Mouse (Mus musculus) left cerebral cortex, postnatal 25 days (tissue): ENCODE measurements around the gene Aoc3. TPM values are rescaled to one million over a fixed set of nuclear protein-coding genes. Genes with fewer than 3 reads are reported as not detected.
A peak's percentile ranks its signal among the peaks of the same experiment; 100 is the strongest.

Source experiments
- DNase-seq, 2 experiments: peaks; one replicate each; pipeline ENCODE4 v3.0.0; 2022; ENCODE audit warnings: low spot score in 2 of 2, mixed read lengths in 1 of 2
- intact Hi-C: fragments of 180-260 bp; cut with DNase I; formaldehyde crosslinking; loops from one replicate; pipeline ENCODE4 v1.15.1; 2025
- total RNA-seq, 2 experiments: library from RNA; stranded (reverse); gene quantifications; 2 replicates each; pipeline ENCODE4 v1.2.3; 2021

Aoc3 gene
- total RNA-seq: under 1 TPM; 0.69 to 0.73 TPM

DNA sequence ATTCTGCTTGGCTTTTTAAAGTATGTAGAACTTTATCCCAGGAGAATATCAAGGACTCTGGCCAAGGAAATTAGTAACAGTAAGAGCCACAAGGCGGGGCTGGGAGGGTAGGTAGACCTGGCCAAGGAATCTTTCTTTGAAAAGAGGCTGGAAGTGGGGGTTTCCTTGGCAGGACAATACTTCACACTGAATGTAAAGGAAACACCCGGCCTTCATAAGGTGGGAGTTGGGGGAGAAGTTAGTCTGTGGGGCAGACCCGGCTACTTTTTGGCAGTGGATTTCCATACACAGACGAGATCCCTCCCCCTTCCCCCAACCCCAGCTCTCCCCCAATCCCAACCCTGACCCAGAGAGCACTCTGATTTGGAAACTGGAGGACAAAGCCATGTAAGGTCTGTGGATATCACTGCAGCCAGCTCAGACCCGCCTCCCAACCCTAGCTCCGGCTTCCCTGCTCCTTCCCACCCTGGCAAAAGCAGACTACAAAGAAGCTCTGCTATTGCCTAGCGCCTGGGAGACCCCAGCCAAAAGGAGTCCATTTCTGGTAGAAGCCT lies at the start of gene Aoc3:
TSS of gene Aoc3 (plus strand) at position 235 of the 554 bp plus-strand sequence.
- intact Hi-C loops: no loop called here
- no peak for DNase-seq

DNA sequence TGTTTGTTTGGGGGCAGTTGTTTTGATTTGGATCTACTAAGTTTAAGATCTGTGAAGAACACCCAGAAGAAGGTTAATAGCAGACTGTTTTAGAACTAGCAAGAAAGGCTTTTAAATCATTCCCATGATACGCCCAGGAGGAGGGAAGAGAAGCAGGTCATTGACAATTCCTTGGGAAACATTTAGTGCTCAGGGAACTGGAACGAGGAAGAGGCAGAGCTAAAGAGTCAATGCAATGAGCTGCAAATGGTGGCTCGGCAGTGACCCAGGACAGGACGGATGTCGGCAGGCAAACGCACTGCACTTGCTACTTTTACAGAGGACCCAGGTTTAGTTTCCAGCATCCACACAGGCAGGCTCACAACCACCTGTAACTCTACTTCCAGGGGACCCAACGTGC lies 49.6 kb upstream of the Aoc3 start:
- DNase-seq: no peak
- intact Hi-C loops: no loop called here

- intact Hi-C loops: no loop called here
- DNase-seq: no peak
Observed at GRCm38 (mm10) chr11:101282896-101283295, 47.5 kb upstream of the Aoc3 start.

GRCm38 (mm10) chr11:101283805-101284204 lies 46.6 kb upstream of the Aoc3 start:
- DNase-seq: no peak
- intact Hi-C loops: no loop called here

GRCm38 (mm10) chr11:101287306-101287705 lies 43.1 kb upstream of the Aoc3 start:
- DNase-seq: peak in 1 of 2 experiments; percentile 32
- intact Hi-C loops: no loop called here

GRCm38 (mm10) chr11:101291231-101291630 lies 39.2 kb upstream of the Aoc3 start:
- DNase-seq: no peak
- intact Hi-C loops: no loop called here

DNA sequence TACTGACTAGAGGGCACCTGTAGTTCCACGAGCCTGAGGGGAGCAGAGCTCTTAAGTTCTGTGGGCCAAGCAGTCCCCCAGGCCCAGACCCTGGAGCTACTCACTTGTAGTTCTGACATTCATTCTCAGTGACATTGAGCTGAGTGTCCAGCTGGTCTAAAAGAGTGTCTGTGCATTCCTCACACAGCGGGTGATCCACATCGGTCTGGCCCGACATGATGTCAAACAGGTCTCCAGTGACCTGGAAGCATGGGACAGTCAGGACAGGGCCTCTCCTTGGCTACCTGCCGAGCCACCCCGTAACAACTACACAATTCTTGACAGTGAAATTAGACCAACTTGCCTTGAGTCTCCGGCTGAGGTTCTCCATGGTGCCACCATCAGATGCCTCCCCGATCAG lies 35.2 kb upstream of the Aoc3 start:
- DNase-seq: no peak
- intact Hi-C loops: no loop called here

DNA sequence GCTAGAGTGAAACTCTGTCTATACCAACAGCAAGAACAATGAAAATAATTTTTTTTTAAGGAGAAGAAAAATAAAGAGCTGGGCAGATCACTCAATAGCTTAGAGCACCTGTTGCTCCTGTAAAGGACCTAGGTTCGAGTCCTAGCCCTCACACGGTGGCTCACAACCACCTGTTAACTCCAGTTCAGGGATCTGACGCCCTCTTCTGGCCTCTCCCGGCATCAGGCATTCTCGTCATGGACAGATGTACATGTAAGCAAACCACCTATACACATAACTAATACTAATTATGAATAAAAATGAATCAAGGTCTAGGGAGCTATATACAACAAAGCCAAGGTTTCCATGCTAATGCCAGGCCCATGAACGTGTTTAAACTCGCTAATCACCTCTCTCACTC lies 29.5 kb upstream of the Aoc3 start:
- no peak for DNase-seq
- intact Hi-C loops: no loop called here

GRCm38 (mm10) chr11:101301299-101302003 lies 29.0 kb upstream of the Aoc3 start:
- no peak for DNase-seq
- intact Hi-C loops: loop anchor here (2.0 kb wide), 1 partner anchor 89 kb away; no protein-coding TSS in a partner anchor

GRCm38 (mm10) chr11:101302004-101302798 lies 28.2 kb upstream of the Aoc3 start, which contains the start of gene Becn1:
Gene Becn1 (minus strand): TSS chr11:101302286.
- intact Hi-C loops: loop anchor here (2.0 kb wide), 1 partner anchor 89 kb away; no protein-coding TSS in a partner anchor

DNA sequence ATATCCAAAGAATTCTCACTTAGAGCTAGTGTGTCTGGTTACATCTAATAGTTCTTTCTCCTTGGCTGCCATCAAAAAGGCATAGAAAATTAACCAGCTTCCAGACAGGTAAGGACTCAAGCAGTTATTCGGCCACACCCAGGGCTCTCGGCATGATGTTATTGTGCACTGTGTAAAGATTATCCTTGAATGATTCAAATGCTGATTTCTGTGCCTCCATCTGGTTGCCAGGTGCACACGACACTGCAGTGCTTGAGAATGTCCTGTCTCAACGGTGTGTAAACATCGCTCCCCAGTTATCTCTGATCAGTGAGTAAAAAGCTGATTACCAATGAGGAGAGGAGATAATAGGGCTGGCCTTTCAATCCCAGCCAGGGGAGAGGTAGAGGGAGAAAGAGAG lies 22.7 kb upstream of the Aoc3 start:
- intact Hi-C loops: no loop called here

More at GRCm38 (mm10) chr11:101302004-101302798, 28.2 kb upstream of the Aoc3 start, which contains the start of gene Becn1:
- peak; percentile 97 for DNase-seq

DNA sequence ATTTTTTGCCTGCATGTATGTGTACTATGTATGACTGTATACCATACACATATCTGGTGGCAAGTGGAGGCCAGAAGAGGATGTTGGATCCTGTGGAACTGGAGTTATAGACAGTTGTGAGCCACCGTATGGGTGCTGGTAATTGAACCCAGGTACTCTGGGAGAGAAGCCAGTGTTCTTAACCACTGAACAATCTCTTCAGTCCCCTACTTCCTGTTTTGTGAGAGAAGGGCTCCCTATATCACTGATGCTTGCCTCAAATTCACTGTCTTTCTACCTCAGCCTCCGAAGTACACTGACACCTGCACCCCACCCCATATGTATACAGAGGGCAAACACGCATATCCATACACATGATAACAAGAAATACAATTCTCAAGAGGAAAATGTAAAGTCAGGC lies 19.3 kb upstream of the Aoc3 start:
- no peak for DNase-seq
- intact Hi-C loops: no loop called here

More for the DNA sequence above, 22.7 kb upstream of the Aoc3 start:
- no peak for DNase-seq

DNA sequence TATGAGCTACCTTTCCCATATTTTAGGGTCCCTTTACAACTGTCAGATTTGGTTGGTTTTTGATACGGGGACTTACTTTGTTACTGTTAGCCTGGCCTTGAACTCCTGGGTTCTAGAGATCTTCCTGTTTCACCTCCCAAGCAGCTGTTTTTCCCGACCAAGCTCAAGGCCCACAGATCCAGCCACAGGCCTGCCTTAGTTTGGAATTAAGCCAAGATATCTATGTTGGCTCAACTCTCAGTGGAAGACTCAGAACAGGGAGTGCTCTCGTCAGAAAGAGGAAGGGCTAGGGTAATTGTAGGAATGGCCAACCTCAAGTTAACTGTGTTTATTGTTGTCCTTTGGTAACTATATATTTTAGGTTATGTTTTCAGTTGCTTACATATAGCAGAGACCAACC lies 18.3 kb upstream of the Aoc3 start:
- DNase-seq: no peak
- intact Hi-C loops: no loop called here

GRCm38 (mm10) chr11:101314567-101314966 lies 15.8 kb upstream of the Aoc3 start:
- no peak for DNase-seq
- intact Hi-C loops: no loop called here

DNA sequence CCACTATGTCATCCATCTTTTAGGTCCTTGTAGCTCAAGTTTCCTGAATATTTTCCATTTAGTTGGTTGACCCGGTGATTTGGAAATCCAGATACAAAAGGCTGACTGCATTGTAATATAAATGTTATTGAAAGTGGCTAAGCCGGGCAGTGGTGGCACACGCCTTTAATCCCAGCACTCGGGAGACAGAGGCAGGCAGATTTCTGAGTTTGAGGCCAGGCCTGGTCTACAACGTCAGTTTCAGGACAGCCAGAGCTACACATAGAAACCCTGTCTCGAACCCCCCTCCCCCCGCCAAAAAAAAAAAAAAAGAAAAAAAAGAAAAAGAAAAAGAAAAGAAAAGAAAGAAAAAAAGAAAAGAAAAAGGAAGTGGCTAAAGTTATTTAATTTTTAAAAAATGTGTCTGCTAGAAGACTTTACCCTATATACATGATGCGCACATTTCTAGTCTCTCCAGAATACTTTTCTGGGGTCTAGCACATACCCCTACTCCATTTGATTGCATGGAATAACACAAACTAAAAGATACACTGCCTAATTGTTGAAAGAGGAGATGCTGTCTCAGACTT lies 15.2 kb upstream of the Aoc3 start:
- no peak for DNase-seq
- intact Hi-C loops: no loop called here

- intact Hi-C loops: loop anchor here (1.0 kb wide), 1 partner anchor 126 kb away; the partner anchor contains the start of gene Rpl27
- DNase-seq: peak; percentile 96 to 98
Observed at GRCm38 (mm10) chr11:101315665-101316500, 14.5 kb upstream of the Aoc3 start, which contains the start of gene Psme3. Gene Psme3 (plus strand): TSS chr11:101316213.

DNA sequence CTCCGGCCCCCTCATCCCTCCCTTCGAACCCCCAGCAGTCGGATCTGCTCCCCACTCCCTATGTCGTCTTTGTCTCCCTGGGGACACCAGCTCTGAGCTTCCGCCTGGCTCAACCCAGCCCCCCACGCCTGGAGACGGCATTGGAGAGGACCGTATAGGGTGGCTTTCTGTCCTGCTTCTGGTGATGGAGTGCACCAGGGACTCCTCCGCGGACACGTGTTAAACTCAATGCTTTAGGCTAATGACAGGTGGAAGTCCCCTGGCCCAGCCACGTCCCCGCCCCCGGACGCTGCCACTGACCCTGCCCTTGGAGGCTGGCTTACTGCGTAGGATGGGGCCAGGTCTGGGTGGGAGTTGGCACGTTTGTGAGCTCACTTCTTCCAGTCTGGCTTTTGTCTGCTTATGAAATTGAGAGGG lies 13.9 kb upstream of the Aoc3 start:
- intact Hi-C loops: loop anchor here (1.0 kb wide), 1 partner anchor 126 kb away; the partner anchor contains the start of gene Rpl27
- peak in 1 of 2 experiments; percentile 12 for DNase-seq

- peak; percentile 70 to 75 for DNase-seq
- intact Hi-C loops: loop anchor here (1.0 kb wide), 1 partner anchor 72 kb away; no protein-coding TSS in a partner anchor
Observed at GRCm38 (mm10) chr11:101323609-101324008, 6.8 kb upstream of the Aoc3 start.

- no peak for DNase-seq
- intact Hi-C loops: no loop called here
Observed at GRCm38 (mm10) chr11:101324763-101325162, 5.6 kb upstream of the Aoc3 start, which contains the start of gene Aoc2. Gene Aoc2 (plus strand): TSS chr11:101325063.
